Mouse (Mus musculus) liver, embryonic 13.5 days (tissue): ENCODE data around the gene Mypop. TPM values are rescaled to one million over a fixed set of nuclear protein-coding genes. Genes with fewer than 3 reads are reported as not detected.

Experiments
- ATAC-seq: fragments of 200-750 bp; cut with Nextera tagmentation; 2 replicates; pipeline ENCODE4 v1.8.0; 2017; ENCODE audit warnings: low read depth, mild to moderate bottlenecking, moderate number of reproducible peaks, moderate library complexity
- DNase-seq: peaks from one replicate; pipeline ENCODE4 v3.0.0; 2022
- H3K27ac ChIP-seq: fragments of 300-500 bp; sonication (generic); 2 replicates; pipeline ENCODE4 v1.5.1; 2015; ENCODE audit warnings: moderate library complexity, mild to moderate bottlenecking, inconsistent platforms
- H3K27me3 ChIP-seq: fragments of 300-500 bp; sonication (generic); 2 replicates; pipeline ENCODE4 v1.6.1; 2015; ENCODE audit warnings: mild to moderate bottlenecking, inconsistent platforms
- H3K36me3 ChIP-seq: fragments of 300-500 bp; sonication (generic); 2 replicates; pipeline ENCODE4 v1.6.1; 2015; ENCODE audit warnings: mild to moderate bottlenecking, inconsistent platforms
- H3K4me1 ChIP-seq: fragments of 300-500 bp; sonication (generic); replicated peaks from 2 replicates; pipeline ENCODE4 v1.6.1; 2015; ENCODE audit warnings: inconsistent platforms
- H3K4me2 ChIP-seq: fragments of 300-500 bp; sonication (generic); 2 replicates; pipeline ENCODE4 v1.6.1; 2015; ENCODE audit warnings: inconsistent platforms, mild to moderate bottlenecking, moderate library complexity
- H3K4me3 ChIP-seq: fragments of 300-500 bp; sonication (generic); replicated peaks from 2 replicates; pipeline ENCODE4 v1.5.1; 2015; ENCODE audit warnings: mild to moderate bottlenecking, inconsistent platforms
- H3K9ac ChIP-seq: fragments of 300-500 bp; sonication (generic); 2 replicates; pipeline ENCODE4 v1.6.1; 2015; ENCODE audit warnings: mild to moderate bottlenecking, inconsistent platforms
- H3K9me3 ChIP-seq: fragments of 300-500 bp; sonication (generic); replicated peaks from 2 replicates; pipeline ENCODE4 v1.6.1; 2016; ENCODE audit warnings: inconsistent platforms
- WGBS: fragments of 180-500 bp; shearing (Covaris S2); methylation state at CpG from one replicate; pipeline ENCODE4 v1.1.7; 2015; ENCODE audit not compliant: insufficient replicate concordance; 5-methylcytosine and 5-hydroxymethylcytosine counted together
- polyA plus RNA-seq: library from polyadenylated mRNA; unstranded; fragments of >200 nt; fragmentation: Nextera tagmentation; extraction: Ambion mirVana; gene quantifications from 2 replicates; pipeline ENCODE4 v1.2.1, GENCODE M21; 2015

The Mypop gene
- polyA plus RNA-seq, 1 experiment from 2014 or later: 0.37 TPM

GRCm38 (mm10) chr7:18962171-18962792, 28.8 kb upstream of the Mypop start:
- Histone ChIP-seq H3K9me3 (no peaks in the 10 kb centered on the region), H3K4me1 (peaks cover 22% of the 10 kb centered on the region), H3K27me3 (peaks cover 95% of the 10 kb centered on the region), H3K27ac (no peak overlapping the region), H3K36me3 (no peaks in the 10 kb centered on the region), H3K9ac (no peak overlapping the region), H3K4me3 (no peak overlapping the region), H3K4me2 (peak overlapping the region; percentile 25)
- 3% methylated on average over 17 of the region's 17 CpGs for WGBS
- ATAC-seq: no peak
- DNase-seq: no peak

GRCm38 (mm10) chr7:18962795-18963194, 28.2 kb upstream of the Mypop start:
- peak overlapping the region; percentile 25 for H3K4me2 ChIP-seq
- peaks cover 17% of the 10 kb centered on the region for H3K4me1 ChIP-seq
- DNase-seq (no peak), ATAC-seq (no peak)
- H3K9me3 ChIP-seq: no peaks in the 10 kb centered on the region
- H3K9ac ChIP-seq: no peak overlapping the region
- H3K27me3 ChIP-seq: peaks cover 90% of the 10 kb centered on the region
- H3K36me3 ChIP-seq: no peaks in the 10 kb centered on the region
- no peak overlapping the region for H3K27ac ChIP-seq
- H3K4me3 ChIP-seq: no peak overlapping the region
- WGBS: under 1% methylated on average over 20 of the region's 20 CpGs

GRCm38 (mm10) chr7:18963294-18963843, 27.7 kb upstream of the Mypop start:
- peaks cover 84% of the 10 kb centered on the region for H3K27me3 ChIP-seq
- ATAC-seq: no peak
- H3K36me3 ChIP-seq: no peaks in the 10 kb centered on the region
- no peak overlapping the region for H3K4me2 ChIP-seq
- no peak for DNase-seq
- H3K9me3 ChIP-seq: no peaks in the 10 kb centered on the region
- 2% methylated on average over 19 of the region's 19 CpGs for WGBS
- H3K27ac ChIP-seq: no peak overlapping the region
- no peak overlapping the region for H3K4me3 ChIP-seq
- no peak overlapping the region for H3K9ac ChIP-seq
- H3K4me1 ChIP-seq: peaks cover 13% of the 10 kb centered on the region

- Histone ChIP-seq H3K4me1 (peaks cover 10% of the 10 kb centered on the region), H3K27ac (no peak overlapping the region), H3K36me3 (no peaks in the 10 kb centered on the region), H3K4me2 (no peak overlapping the region), H3K27me3 (peaks cover 65% of the 10 kb centered on the region), H3K9ac (no peak overlapping the region), H3K4me3 (no peak overlapping the region), H3K9me3 (no peaks in the 10 kb centered on the region)
- ATAC-seq (no peak), DNase-seq (no peak)
- 55% methylated on average over 5 of the region's 5 CpGs for WGBS
Measured at GRCm38 (mm10) chr7:18965312-18965711, 25.7 kb upstream of the Mypop start.

- H3K27me3 ChIP-seq: peaks cover 42% of the 10 kb centered on the region
- H3K36me3 ChIP-seq: no peaks in the 10 kb centered on the region
- DNase-seq (no peak), ATAC-seq (no peak)
- no peak overlapping the region for H3K4me2 ChIP-seq
- no peak overlapping the region for H3K4me3 ChIP-seq
- no peak overlapping the region for H3K27ac ChIP-seq
- no peaks in the 10 kb centered on the region for H3K9me3 ChIP-seq
- H3K9ac ChIP-seq: no peak overlapping the region
- WGBS: 10% methylated on average over 8 of the region's 8 CpGs
- peaks cover 4% of the 10 kb centered on the region for H3K4me1 ChIP-seq
Measured at GRCm38 (mm10) chr7:18967603-18968002, 23.4 kb upstream of the Mypop start.

- ATAC-seq: no peak
Measured at GRCm38 (mm10) chr7:18970956-18971355, 20.1 kb upstream of the Mypop start.

GRCm38 (mm10) chr7:18978381-18978780, 12.7 kb upstream of the Mypop start:
- no peak for DNase-seq
- Histone ChIP-seq H3K27ac (no peak overlapping the region), H3K4me3 (no peak overlapping the region), H3K4me2 (no peak overlapping the region), H3K9me3 (no peaks in the 10 kb centered on the region), H3K36me3 (no peaks in the 10 kb centered on the region), H3K4me1 (no peaks in the 10 kb centered on the region), H3K9ac (no peak overlapping the region), H3K27me3 (0 out of 2 replicates have a peak, but pooled peaks cover 3% of the 10 kb centered on the region)
- WGBS: 87% methylated on average over 9 of the region's 9 CpGs
- no peak for ATAC-seq

More at GRCm38 (mm10) chr7:18970956-18971355, 20.1 kb upstream of the Mypop start:
- H3K36me3 ChIP-seq: no peaks in the 10 kb centered on the region
- peaks cover 12% of the 10 kb centered on the region for H3K27me3 ChIP-seq
- no peak overlapping the region for H3K27ac ChIP-seq
- 63% methylated on average over 3 of the region's 3 CpGs for WGBS
- H3K9me3 ChIP-seq: no peaks in the 10 kb centered on the region
- no peaks in the 10 kb centered on the region for H3K4me1 ChIP-seq
- H3K9ac ChIP-seq: no peak overlapping the region
- DNase-seq: no peak
- H3K4me3 ChIP-seq: no peak overlapping the region
- no peak overlapping the region for H3K4me2 ChIP-seq

- Histone ChIP-seq H3K9me3 (no peaks in the 10 kb centered on the region), H3K36me3 (no peaks in the 10 kb centered on the region), H3K27me3 (peaks cover 44% of the 10 kb centered on the region), H3K4me3 (no peak overlapping the region), H3K4me1 (peaks cover 12% of the 10 kb centered on the region), H3K4me2 (no peak overlapping the region), H3K27ac (no peak overlapping the region), H3K9ac (no peak overlapping the region)
- DNase-seq: no peak
- 48% methylated on average over 2 of the region's 2 CpGs for WGBS
- no peak for ATAC-seq
Measured at GRCm38 (mm10) chr7:18986503-18986902, 4.5 kb upstream of the Mypop start.

GRCm38 (mm10) chr7:18987100-18987499, 3.9 kb upstream of the Mypop start, which contains the start of gene Nanos2:
Gene Nanos2 (plus strand): TSS chr7:18987400.
- ATAC-seq (no peak), DNase-seq (no peak)
- Histone ChIP-seq H3K4me2 (no peak within 1 kb of the TSS), H3K36me3 (no peaks in the 10 kb centered on the region), H3K9me3 (no peaks in the 10 kb centered on the region), H3K4me3 (no peak within 1 kb of the TSS), H3K27me3 (peaks cover 50% of the 10 kb centered on the region), H3K27ac (no peak within 1 kb of the TSS), H3K9ac (no peak within 1 kb of the TSS), H3K4me1 (peaks cover 18% of the 10 kb centered on the region)
- WGBS: 46% methylated on average over 2 of the region's 2 CpGs

- Histone ChIP-seq H3K4me2 (no peak overlapping the region), H3K27me3 (peaks cover 57% of the 10 kb centered on the region), H3K4me3 (no peak overlapping the region), H3K9ac (no peak overlapping the region), H3K36me3 (no peaks in the 10 kb centered on the region), H3K9me3 (no peaks in the 10 kb centered on the region), H3K27ac (no peak overlapping the region), H3K4me1 (peaks cover 21% of the 10 kb centered on the region)
- DNase-seq: no peak
- no peak for ATAC-seq
- WGBS: 59% methylated on average over 13 of the region's 13 CpGs
Measured at GRCm38 (mm10) chr7:18987747-18988146, 3.3 kb upstream of the Mypop start.

GRCm38 (mm10) chr7:18988780-18989179, 2.3 kb upstream of the Mypop start:
- Histone ChIP-seq H3K27ac (no peak overlapping the region), H3K4me2 (no peak overlapping the region), H3K4me3 (no peak overlapping the region), H3K36me3 (no peaks in the 10 kb centered on the region), H3K9ac (no peak overlapping the region), H3K9me3 (no peaks in the 10 kb centered on the region), H3K4me1 (peaks cover 21% of the 10 kb centered on the region), H3K27me3 (peaks cover 67% of the 10 kb centered on the region)
- ATAC-seq (no peak), DNase-seq (no peak)
- WGBS: 49% methylated on average over 6 of the region's 6 CpGs

GRCm38 (mm10) chr7:18989995-18990394, 1.1 kb upstream of the Mypop start:
- Histone ChIP-seq H3K36me3 (no peaks in the 10 kb centered on the region), H3K4me3 (no peak overlapping the region), H3K9ac (no peak overlapping the region), H3K27me3 (peaks cover 74% of the 10 kb centered on the region), H3K4me1 (peaks cover 21% of the 10 kb centered on the region), H3K4me2 (peak overlapping the region; percentile 75; the same call in 1 of the 2 replicates), H3K27ac (no peak overlapping the region), H3K9me3 (no peaks in the 10 kb centered on the region)
- ATAC-seq (no peak), DNase-seq (no peak)
- WGBS: 17% methylated on average over 5 of the region's 5 CpGs
